Mouse (Mus musculus) kidney, adult 2 months (tissue): ENCODE data around the gene Cmya5. TPM values are rescaled to one million over a fixed set of nuclear protein-coding genes. Genes with fewer than 3 reads are reported as not detected.
"Not testable (repeated sequence)": the region's sequence is repeated elsewhere in the genome, so short reads cannot be mapped to it uniquely, and the experiment has no call there.

Experiments
- DNase-seq: peaks from one replicate; pipeline ENCODE4 v3.0.0; 2021
- H3K27ac ChIP-seq: fragments of 200-500 bp; 2 replicates; pipeline ENCODE4 v1.5.1; 2012; ENCODE audit warnings: low read depth, low read length, control low read depth, inconsistent platforms; ENCODE audit not compliant: insufficient read depth
- H3K27me3 ChIP-seq: fragments of 200-500 bp; replicated peaks from 2 replicates; pipeline ENCODE4 v1.6.1; 2012; ENCODE audit warnings: mild to moderate bottlenecking, moderate library complexity, low read length, inconsistent platforms; ENCODE audit not compliant: control insufficient read depth, insufficient read depth
- H3K36me3 ChIP-seq: fragments of 200-500 bp; 2 replicates; pipeline ENCODE4 v1.6.1; 2012; ENCODE audit warnings: mild to moderate bottlenecking, moderate library complexity, low read length, inconsistent platforms; ENCODE audit not compliant: control insufficient read depth, insufficient read depth
- H3K4me1 ChIP-seq: fragments of 200-500 bp; 2 replicates; pipeline ENCODE4 v1.6.1; 2011; ENCODE audit warnings: low read length; ENCODE audit not compliant: control insufficient read depth, insufficient read depth
- H3K4me3 ChIP-seq: fragments of 200-500 bp; 2 replicates; pipeline ENCODE4 v1.5.1; 2011; ENCODE audit warnings: mild to moderate bottlenecking, low read depth, low read length, control low read depth; ENCODE audit not compliant: insufficient read depth
- CTCF ChIP-seq: fragments of 200-500 bp; conservative IDR thresholded peaks from 2 replicates; pipeline ENCODE4 v1.5.1; 2011; ENCODE audit warnings: low read depth, mild to moderate bottlenecking, control low read depth, low read length, moderate library complexity, mixed read lengths; ENCODE audit not compliant: insufficient read depth, insufficient read length
- POLR2A ChIP-seq: fragments of 200-500 bp; IDR thresholded peaks from one replicate; pipeline ENCODE4 v1.6.1; 2011; ENCODE audit warnings: low read depth, low read length, control low read depth
- WGBS: fragments of 180-500 bp; shearing (Covaris S2); methylation state at CpG from one replicate; pipeline ENCODE4 v1.1.7; 2018; 5-methylcytosine and 5-hydroxymethylcytosine counted together
- polyA plus RNA-seq: library from polyadenylated mRNA; depleted of rRNA; stranded (reverse); fragments of >200 nt; gene quantifications from 2 replicates; pipeline ENCODE4 v1.2.3, GENCODE M21; 2012

Gene Cmya5
- polyA plus RNA-seq, 1 experiment: 1.0 TPM

DNA sequence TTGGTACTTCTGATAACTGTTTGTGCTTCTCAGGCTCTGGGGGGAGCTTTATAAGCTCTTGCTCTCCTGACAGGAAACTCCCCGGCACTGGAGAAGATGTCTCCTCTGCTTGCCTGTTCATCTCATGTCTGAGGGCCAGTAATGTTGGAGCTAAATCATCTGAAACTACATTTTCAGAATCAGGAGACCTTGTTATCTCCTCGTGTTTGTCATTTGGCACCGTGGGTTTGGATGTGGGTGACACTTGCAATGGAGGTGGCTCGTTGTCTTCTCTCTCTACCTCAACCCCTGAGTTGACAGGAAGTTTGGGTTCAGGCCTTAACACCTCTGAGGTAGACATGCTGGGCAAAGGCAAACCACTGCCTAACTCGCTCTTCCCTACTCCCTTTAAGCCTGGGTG is 50.8 kb downstream of the Cmya5 start:
- Histone ChIP-seq H3K36me3 (no peaks in the 10 kb centered on the region), H3K27ac (no peak overlapping the region), H3K4me3 (no peak overlapping the region), H3K27me3 (no peaks in the 10 kb centered on the region), H3K4me1 (no peaks in the 10 kb centered on the region)
- TF ChIP-seq POLR2A (no peak), CTCF (no peak)
- 86% methylated on average over 5 of the region's 5 CpGs for WGBS
- no peak for DNase-seq

DNA sequence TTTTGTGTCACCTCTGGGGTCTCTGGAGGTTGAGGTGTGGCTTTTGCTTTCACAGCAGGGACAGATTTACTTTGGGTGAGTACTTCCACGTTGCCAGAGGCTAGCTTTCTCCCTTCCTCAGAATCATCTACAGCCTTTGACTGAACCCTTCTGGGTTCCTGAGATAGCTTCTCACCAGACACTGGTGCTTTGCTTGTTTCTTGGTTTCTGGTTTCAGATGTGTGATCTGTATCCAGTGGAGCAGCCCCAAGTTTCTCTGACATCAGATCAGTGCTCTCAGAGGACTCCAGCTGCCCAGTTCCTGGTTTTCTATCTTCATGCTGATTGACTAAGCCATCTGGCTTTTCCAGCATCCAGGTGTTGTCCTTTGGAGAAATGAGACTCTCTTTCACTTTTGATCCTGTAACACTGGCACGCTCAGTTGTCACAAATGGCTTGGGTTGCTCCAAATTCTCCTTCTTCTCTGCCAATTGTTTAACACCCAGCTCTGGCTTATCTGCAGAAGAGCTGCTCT is 51.6 kb downstream of the Cmya5 start:
- TF ChIP-seq CTCF (no peak), POLR2A (no peak)
- DNase-seq: no peak
- Histone ChIP-seq H3K4me1 (no peaks in the 10 kb centered on the region), H3K36me3 (no peaks in the 10 kb centered on the region), H3K4me3 (no peak overlapping the region), H3K27me3 (no peaks in the 10 kb centered on the region), H3K27ac (no peak overlapping the region)
- WGBS: 72% methylated on average over 2 of the region's 2 CpGs

DNA sequence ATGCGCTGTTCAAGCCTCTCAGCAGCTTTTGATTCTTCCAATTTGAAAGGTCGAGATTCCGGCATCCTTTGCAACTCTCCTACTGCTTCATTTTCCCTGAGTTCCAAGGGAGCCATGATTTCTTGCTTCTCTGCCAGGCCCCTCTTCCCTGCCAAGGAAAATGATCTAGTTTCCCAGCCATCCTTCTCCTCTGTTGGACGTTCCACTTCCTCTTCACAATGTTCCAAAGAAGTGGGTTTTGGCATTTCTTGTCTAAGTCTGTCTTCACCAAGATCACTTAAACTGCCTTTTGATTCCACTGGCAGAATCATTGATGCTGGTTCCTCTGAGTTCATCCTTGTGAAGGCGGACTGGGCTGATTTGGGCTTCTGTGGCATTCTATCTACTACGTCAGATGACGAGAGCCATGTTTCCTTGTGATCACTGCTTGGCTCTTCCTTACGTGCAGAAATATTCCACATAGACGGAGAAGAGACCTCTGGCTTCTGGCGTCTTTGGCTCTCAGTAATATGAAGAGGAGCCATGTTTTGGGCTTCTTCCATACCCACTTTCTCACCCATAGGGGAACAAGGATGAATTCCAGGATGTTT is 52.6 kb downstream of the Cmya5 start:
- TF ChIP-seq POLR2A (no peak), CTCF (no peak)
- no peak for DNase-seq
- H3K4me3 ChIP-seq: no peak overlapping the region
- H3K27ac ChIP-seq: no peak overlapping the region
- H3K4me1 ChIP-seq: no peaks in the 10 kb centered on the region
- WGBS: 85% methylated on average over 10 of the region's 10 CpGs
- H3K27me3 ChIP-seq: no peaks in the 10 kb centered on the region
- H3K36me3 ChIP-seq: no peaks in the 10 kb centered on the region

DNA sequence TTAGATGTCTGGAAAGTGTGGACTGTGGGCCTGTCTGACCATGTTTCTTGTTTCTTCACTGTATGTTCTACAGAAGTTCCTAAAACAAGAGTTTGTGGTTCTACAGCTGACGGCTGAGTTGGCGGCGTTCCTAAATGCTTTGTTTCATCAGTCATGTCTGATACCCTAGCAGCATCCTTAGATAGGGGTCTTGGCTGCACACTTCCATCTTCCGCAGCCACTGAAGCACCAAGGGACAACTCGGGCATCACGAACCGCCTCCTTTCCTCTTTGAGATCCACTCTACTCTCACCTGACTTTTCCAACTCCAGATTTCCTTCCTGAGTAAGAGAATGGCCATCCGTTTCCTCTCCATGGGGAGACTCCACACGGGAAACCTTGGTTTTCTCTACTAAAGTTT is 53.3 kb downstream of the Cmya5 start:
- no peak overlapping the region for H3K4me3 ChIP-seq
- 79% methylated on average over 9 of the region's 9 CpGs for WGBS
- H3K36me3 ChIP-seq: no peaks in the 10 kb centered on the region
- H3K27me3 ChIP-seq: no peaks in the 10 kb centered on the region
- DNase-seq: no peak
- no peaks in the 10 kb centered on the region for H3K4me1 ChIP-seq
- no peak for TF ChIP-seq POLR2A
- TF ChIP-seq CTCF: no peak
- H3K27ac ChIP-seq: no peak overlapping the region

DNA sequence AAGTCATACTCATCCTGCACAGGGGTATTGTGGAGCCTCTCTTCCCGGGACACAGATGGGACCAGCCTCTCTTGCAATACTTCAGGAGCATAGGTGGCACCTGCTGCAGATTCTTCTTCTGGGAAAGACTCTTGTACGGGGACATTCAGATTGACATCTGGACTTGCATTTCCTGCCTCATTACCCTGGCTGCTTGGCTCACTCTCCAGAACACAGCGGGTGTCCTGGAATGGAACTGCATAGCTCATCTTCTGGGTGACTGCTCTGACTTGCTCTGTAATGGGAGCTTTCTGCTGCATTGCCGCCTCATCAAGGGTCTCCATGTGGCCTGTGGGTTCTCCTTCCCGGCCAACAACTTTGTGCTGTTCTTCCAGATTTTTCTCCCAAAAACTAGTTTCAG is 55.0 kb downstream of the Cmya5 start:
- TF ChIP-seq POLR2A (no peak), CTCF (no peak)
- no peak overlapping the region for H3K4me3 ChIP-seq
- 48% methylated on average over 5 of the region's 5 CpGs for WGBS
- H3K36me3 ChIP-seq: no peaks in the 10 kb centered on the region
- no peak for DNase-seq
- H3K27me3 ChIP-seq: no peaks in the 10 kb centered on the region
- H3K27ac ChIP-seq: no peak overlapping the region
- H3K4me1 ChIP-seq: no peaks in the 10 kb centered on the region

DNA sequence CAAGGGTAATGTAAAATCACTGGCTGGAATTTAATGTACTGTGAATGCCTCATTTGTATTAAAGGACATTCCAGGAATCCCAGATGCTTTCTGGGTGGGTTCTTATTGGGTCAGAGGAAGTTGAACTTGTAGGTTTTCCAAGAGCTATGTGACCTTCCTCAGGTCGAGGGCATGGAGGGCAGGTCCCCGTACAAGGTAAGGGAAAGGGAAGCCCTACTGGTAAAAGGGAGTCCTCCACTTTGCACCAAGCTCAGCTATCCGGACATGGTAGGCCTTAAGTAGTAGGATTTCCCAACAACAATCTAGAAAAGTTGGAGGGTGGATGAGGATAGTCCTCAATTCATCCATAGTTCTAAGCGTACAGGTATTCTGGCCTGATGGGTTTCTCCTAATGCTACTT is 58.8 kb downstream of the Cmya5 start:
- Histone ChIP-seq H3K36me3 (no peaks in the 10 kb centered on the region), H3K4me3 (no peak overlapping the region), H3K4me1 (no peaks in the 10 kb centered on the region), H3K27ac (no peak overlapping the region), H3K27me3 (no peaks in the 10 kb centered on the region; the same call in 1 of the 2 replicates)
- 88% methylated on average over 4 of the region's 4 CpGs for WGBS
- TF ChIP-seq POLR2A: no peak
- TF ChIP-seq CTCF: no peak
- no peak for DNase-seq

DNA sequence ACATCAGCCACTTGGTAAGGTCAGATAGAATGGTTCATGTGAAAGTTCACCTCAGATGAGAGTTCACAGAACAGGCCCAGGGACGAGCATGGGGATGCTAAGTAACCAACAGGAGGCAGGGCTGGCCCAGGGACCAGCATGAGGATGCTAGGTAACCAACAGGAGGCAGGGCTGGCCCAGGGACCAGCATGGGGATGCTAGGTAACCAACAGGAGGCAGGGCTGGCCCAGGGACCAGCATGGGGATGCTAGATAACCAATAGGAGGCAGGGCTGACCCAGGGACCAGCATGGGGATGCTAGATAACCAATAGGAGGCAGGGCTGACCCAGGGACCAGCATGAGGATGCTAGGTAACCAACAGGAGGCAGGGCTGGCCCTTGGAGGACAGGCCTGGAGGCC is 62.2 kb downstream of the Cmya5 start:
- H3K4me3 ChIP-seq, H3K4me1 ChIP-seq, H3K27ac ChIP-seq, DNase-seq, H3K36me3 ChIP-seq, H3K27me3 ChIP-seq: not testable (repeated sequence)
- WGBS: 85% methylated on average over 1 of the region's 1 CpGs

DNA sequence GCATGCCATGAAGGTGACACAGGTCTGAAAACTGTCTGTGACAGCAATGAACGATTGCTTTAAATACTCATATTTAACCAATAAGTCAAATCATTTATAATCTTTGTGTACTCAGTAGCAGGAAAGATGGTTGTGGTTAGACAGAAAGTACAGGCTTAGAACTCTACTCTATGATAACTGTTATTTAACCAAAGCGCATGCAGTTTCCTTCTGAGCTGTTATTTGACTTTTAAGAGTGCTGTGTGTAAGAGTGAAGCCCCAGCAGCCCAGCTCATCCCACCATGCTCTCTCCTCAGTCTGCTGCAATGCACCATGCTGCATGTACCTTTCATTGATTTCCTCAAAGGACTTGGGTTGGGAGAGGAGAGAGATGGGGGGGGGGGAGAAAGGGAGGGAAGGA is 63.7 kb downstream of the Cmya5 start:
- Histone ChIP-seq H3K27me3 (no peaks in the 10 kb centered on the region; the same call in 1 of the 2 replicates), H3K4me1 (no peaks in the 10 kb centered on the region), H3K4me3 (no peak overlapping the region), H3K36me3 (no peaks in the 10 kb centered on the region), H3K27ac (no peak overlapping the region)
- DNase-seq: no peak
- TF ChIP-seq POLR2A (no peak), CTCF (no peak)
- WGBS: 93% methylated on average over 2 of the region's 2 CpGs
